Mouse (Mus musculus) cerebellum, postnatal 14 days (tissue): Measurements from ENCODE around the gene Atg5.

Experiments
- DNase-seq, 2 experiments: peaks; one replicate each; pipeline ENCODE4 v3.0.0; 2021; ENCODE audit warnings: mixed read lengths in 2 of 2

The Atg5 gene

DNA sequence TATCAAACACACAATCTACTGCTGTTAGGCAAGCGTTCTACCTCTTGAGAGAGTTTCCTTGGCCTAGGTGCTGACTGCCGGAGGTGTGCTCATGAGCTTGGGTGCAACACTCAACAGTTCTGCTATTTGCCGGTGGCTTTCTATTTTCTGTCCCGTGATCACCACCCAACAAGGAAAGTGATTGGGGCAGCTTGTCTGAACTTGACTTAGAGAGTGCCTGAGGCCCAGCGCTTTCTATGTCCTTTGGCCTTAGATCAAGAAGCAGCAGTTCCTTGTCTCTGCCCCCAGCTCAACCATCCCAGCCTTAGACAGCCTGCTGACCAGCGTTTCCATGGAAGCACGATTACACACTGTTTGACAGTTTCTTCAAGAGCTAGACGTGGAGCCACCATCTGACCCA is 124.7 kb downstream of the Atg5 start:
- DNase-seq: no peak

GRCm38 (mm10) chr10:44400119-44400518 is 132.0 kb downstream of the Atg5 start:
- DNase-seq: no peak

DNA sequence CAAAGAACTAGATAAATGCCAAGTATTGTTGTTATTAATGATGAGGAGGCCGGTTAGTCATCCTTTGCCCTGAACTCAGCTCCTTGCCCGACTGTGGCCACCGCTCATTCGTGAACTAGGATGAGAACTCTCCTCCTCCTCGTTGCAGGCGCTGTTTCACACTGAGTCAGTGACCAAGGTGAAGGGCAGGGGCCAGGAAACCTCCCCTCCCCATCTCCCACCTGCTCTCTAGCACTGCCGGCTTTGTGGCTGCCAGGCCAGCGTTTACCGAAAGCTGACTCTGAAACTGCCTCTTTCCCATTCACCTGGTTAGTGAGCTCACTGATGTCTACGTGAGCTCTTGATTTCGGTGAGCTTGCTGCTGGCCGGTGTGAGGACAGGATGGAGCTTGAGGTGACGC is 132.4 kb downstream of the Atg5 start:
- DNase-seq: no peak

DNA sequence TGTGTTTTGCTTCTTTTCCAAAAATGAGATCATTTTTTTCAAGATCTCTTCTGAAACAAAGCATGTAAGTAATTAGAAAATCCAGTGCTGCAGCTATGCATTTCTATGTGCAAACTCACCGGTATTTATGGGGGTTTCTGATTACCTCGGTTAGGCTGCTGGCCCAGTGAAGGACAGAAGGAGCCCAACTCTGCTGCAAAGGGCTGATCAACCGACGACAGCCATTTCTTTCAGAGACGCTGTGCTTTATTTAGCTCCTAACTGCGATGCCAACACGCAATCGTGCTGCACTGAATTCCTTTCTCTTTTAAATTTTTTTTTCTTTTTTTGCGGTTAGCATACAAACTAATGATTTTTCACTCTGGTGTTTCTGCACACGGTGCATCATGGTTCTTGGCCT is 133.4 kb downstream of the Atg5 start:
- DNase-seq: no peak

DNA sequence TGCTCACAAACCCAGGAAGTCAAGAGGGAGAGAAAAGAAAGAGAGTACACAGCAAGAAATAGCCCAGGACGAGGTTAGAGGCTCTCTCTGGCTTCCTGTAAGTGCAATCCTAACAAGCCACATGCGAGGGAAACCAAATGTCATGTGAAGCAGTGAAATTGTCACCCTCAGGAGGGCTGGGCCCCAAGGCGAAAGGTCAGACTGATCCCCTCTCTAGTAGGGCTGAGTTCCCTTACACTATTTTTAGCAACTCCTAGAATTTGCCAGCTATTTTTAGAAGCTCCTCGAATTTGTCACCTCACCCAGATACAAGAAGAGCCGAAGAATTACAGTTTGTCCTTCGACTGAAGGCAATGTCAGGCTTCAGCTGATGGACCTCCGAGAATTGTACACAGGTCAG is 135.3 kb downstream of the Atg5 start:
- no peak for DNase-seq

GRCm38 (mm10) chr10:44409054-44409453 is 140.9 kb downstream of the Atg5 start:
- no peak for DNase-seq

DNA sequence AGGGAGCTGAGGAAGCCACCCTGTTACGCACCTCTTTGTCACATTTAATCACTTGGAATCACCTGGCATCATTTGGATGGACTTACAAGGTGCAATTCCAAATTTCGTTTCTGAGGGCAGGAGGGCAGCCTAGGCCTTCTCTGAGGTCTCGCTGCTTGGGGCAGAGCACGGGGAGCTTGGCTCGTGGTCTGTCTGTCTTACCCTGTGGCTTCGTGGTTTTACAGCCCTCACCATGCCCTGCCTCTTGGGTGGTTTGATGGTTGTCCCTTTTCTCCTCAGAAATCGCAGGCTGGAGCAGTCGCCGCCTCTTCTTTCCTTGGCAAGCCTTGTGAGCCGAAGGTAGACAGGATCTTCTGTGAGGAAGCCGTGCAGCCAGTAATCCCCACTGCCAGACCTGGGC is 141.8 kb downstream of the Atg5 start:
- DNase-seq: no peak
